Mouse (Mus musculus): Measurements from ENCODE around the gene Mtfr2. TPM values are rescaled to one million over a fixed set of nuclear protein-coding genes. Genes with fewer than 3 reads are reported as not detected.

The Mtfr2 gene
- 1.9 and 2.4 TPM in 2 replicates for polyA plus RNA-seq (2015; fragmentation: Nextera tagmentation; extraction: Ambion mirVana)

- H3K27ac ChIP-seq = no peak within 1 kb of the TSS
Measured at GRCm38 (mm10) chr10:20347285-20348214, at the start of gene Mtfr2. Gene Mtfr2 (plus strand): TSS chr10:20347770.

GRCm38 (mm10) chr10:20298152-20298920 lies 49.2 kb upstream of the Mtfr2 start:
- Histone ChIP-seq H3K4me2 (replicated peaks) (no peak overlapping the region), H3K4me3 (no peak overlapping the region), H3K27me3 (no peaks in the 10 kb centered on the region), H3K4me1 (no peaks in the 10 kb centered on the region), H3K9ac (no peak overlapping the region), H3K9me3 (no peaks in the 10 kb centered on the region), H3K36me3 (no peaks in the 10 kb centered on the region), H3K27ac (no peak overlapping the region)
- WGBS = 43% methylated on average over 3 of the region's 3 CpGs
- ATAC-seq (ENCODE audit: low FRiP score, low read depth) = no peak

More at GRCm38 (mm10) chr10:20347285-20348214, at the start of gene Mtfr2:
- Histone ChIP-seq H3K4me1 (peaks cover 8% of the 10 kb centered on the region; the same call in 1 of the 2 replicates), H3K27me3 (no peaks in the 10 kb centered on the region), H3K9me3 (no peaks in the 10 kb centered on the region), H3K9ac (peak within 1 kb of the TSS; percentile 68), H3K4me3 (peak within 1 kb of the TSS; percentile 73), H3K4me2 (replicated peaks) (peak within 1 kb of the TSS; percentile 87), H3K36me3 (peaks cover 29% of the 10 kb centered on the region)
- WGBS = 2% methylated on average over 58 of the region's 58 CpGs
- peak; percentile 97 for ATAC-seq (ENCODE audit: low FRiP score, low read depth)

- Histone ChIP-seq H3K27me3 (no peaks in the 10 kb centered on the region), H3K4me3 (no peak overlapping the region), H3K4me1 (no peaks in the 10 kb centered on the region), H3K9me3 (no peaks in the 10 kb centered on the region), H3K27ac (no peak overlapping the region), H3K36me3 (no peaks in the 10 kb centered on the region), H3K9ac (no peak overlapping the region), H3K4me2 (replicated peaks) (no peak overlapping the region)
- WGBS = 69% methylated on average over 5 of the region's 5 CpGs
- ATAC-seq (ENCODE audit: low FRiP score, low read depth) = no peak
Measured at GRCm38 (mm10) chr10:20299114-20299513, 48.5 kb upstream of the Mtfr2 start.

GRCm38 (mm10) chr10:20310969-20311769 lies 36.4 kb upstream of the Mtfr2 start:
- Histone ChIP-seq H3K27ac (peak overlapping the region; percentile 99), H3K4me3 (peak overlapping the region; percentile 85), H3K36me3 (peaks cover 4% of the 10 kb centered on the region; the same call in 1 of the 2 replicates), H3K9me3 (no peaks in the 10 kb centered on the region), H3K27me3 (no peaks in the 10 kb centered on the region), H3K4me2 (replicated peaks) (peak overlapping the region; percentile 71), H3K4me1 (peaks cover 17% of the 10 kb centered on the region), H3K9ac (peak overlapping the region; percentile 80)
- WGBS = 48% methylated on average over 11 of the region's 11 CpGs
- no peak for ATAC-seq (ENCODE audit: low FRiP score, low read depth)

- Histone ChIP-seq H3K4me3 (peak within 1 kb of the TSS; percentile 85), H3K9me3 (no peaks in the 10 kb centered on the region), H3K4me1 (peaks cover 17% of the 10 kb centered on the region), H3K36me3 (peaks cover 4% of the 10 kb centered on the region; the same call in 1 of the 2 replicates), H3K27me3 (no peaks in the 10 kb centered on the region), H3K27ac (peak within 1 kb of the TSS; percentile 99), H3K4me2 (replicated peaks) (peak within 1 kb of the TSS; percentile 71), H3K9ac (peak within 1 kb of the TSS; percentile 96)
- WGBS = under 1% methylated on average over 84 of the region's 84 CpGs
- peak; percentile 99 for ATAC-seq (ENCODE audit: low FRiP score, low read depth)
Measured at GRCm38 (mm10) chr10:20311918-20312735, 35.4 kb upstream of the Mtfr2 start, which contains the start of gene Bclaf1. Gene Bclaf1 (plus strand): TSS chr10:20312469.

GRCm38 (mm10) chr10:20312736-20313301 lies 34.8 kb upstream of the Mtfr2 start:
- Histone ChIP-seq H3K9me3 (no peaks in the 10 kb centered on the region), H3K4me1 (peaks cover 17% of the 10 kb centered on the region), H3K4me2 (replicated peaks) (peak overlapping the region; percentile 71), H3K27me3 (no peaks in the 10 kb centered on the region), H3K4me3 (peak overlapping the region; percentile 85), H3K9ac (peak overlapping the region; percentile 96), H3K27ac (peak overlapping the region; percentile 99), H3K36me3 (peaks cover 4% of the 10 kb centered on the region; the same call in 1 of the 2 replicates)
- WGBS = under 1% methylated on average over 54 of the region's 54 CpGs
- ATAC-seq (ENCODE audit: low FRiP score, low read depth) = peak; percentile 77

- peak overlapping the region; percentile 96 for H3K9ac ChIP-seq
- WGBS = 43% methylated on average over 13 of the region's 13 CpGs
- H3K9me3 ChIP-seq = no peaks in the 10 kb centered on the region
- ATAC-seq (ENCODE audit: low FRiP score, low read depth) = no peak
- peak overlapping the region; percentile 85 for H3K4me3 ChIP-seq
- H3K27me3 ChIP-seq = no peaks in the 10 kb centered on the region
- H3K27ac ChIP-seq = no peak overlapping the region; the same call in 1 of the 2 replicates
- H3K4me1 ChIP-seq = peaks cover 17% of the 10 kb centered on the region
- peak overlapping the region; percentile 71 for H3K4me2 ChIP-seq (replicated peaks)
- peaks cover 9% of the 10 kb centered on the region for H3K36me3 ChIP-seq
Measured at GRCm38 (mm10) chr10:20313447-20313846, 34.1 kb upstream of the Mtfr2 start.

GRCm38 (mm10) chr10:20313941-20314340 lies 33.6 kb upstream of the Mtfr2 start:
- Histone ChIP-seq H3K36me3 (peaks cover 13% of the 10 kb centered on the region), H3K27ac (no peak overlapping the region), H3K27me3 (no peaks in the 10 kb centered on the region), H3K9ac (no peak overlapping the region), H3K4me3 (peak overlapping the region; percentile 9; the same call in 1 of the 2 replicates), H3K9me3 (no peaks in the 10 kb centered on the region), H3K4me1 (peaks cover 17% of the 10 kb centered on the region), H3K4me2 (replicated peaks) (peak overlapping the region; percentile 71)
- ATAC-seq (ENCODE audit: low FRiP score, low read depth) = no peak
- WGBS = 86% methylated on average over 4 of the region's 4 CpGs

GRCm38 (mm10) chr10:20314797-20315196 lies 32.8 kb upstream of the Mtfr2 start:
- Histone ChIP-seq H3K9me3 (no peaks in the 10 kb centered on the region), H3K4me2 (replicated peaks) (no peak overlapping the region), H3K9ac (no peak overlapping the region), H3K36me3 (peaks cover 19% of the 10 kb centered on the region), H3K27me3 (no peaks in the 10 kb centered on the region), H3K4me3 (no peak overlapping the region), H3K27ac (no peak overlapping the region), H3K4me1 (peaks cover 17% of the 10 kb centered on the region)
- WGBS = 53% methylated on average over 2 of the region's 2 CpGs
- ATAC-seq (ENCODE audit: low FRiP score, low read depth) = no peak

- ATAC-seq (ENCODE audit: low FRiP score, low read depth) = no peak
- Histone ChIP-seq H3K36me3 (peaks cover 26% of the 10 kb centered on the region), H3K4me2 (replicated peaks) (no peak overlapping the region), H3K9me3 (no peaks in the 10 kb centered on the region), H3K4me1 (peaks cover 9% of the 10 kb centered on the region), H3K27me3 (no peaks in the 10 kb centered on the region), H3K9ac (no peak overlapping the region), H3K4me3 (no peak overlapping the region), H3K27ac (no peak overlapping the region)
- 84% methylated on average over 5 of the region's 5 CpGs for WGBS
Measured at GRCm38 (mm10) chr10:20317466-20317865, 30.1 kb upstream of the Mtfr2 start.

All from limb, embryonic 13.5 days (tissue).